18 mouse cellular contexts compared by ENCODE assay signal in the genomic region with DNA sequence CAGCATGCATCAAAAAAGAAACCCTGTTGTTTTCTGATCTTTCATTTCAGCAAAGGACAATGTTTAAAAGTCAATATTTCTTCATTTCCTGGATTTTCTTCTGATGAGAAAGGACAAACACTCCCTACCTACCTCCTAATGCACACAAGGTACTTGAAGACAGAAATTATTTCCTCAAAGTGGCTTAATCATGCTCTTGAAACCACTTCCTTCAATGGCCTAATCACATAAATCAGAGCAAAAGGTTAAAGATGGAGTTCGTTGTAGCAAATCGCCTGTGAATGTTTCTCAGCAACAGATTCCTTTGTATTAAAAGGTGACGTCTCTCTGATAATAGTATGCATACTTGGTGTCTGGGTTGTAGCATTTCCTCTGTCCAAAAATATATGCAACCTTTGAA.
"Had no signal": no experiment of that assay in that cellular context is flagged by ENCODE, and none has a peak within 500 bp of the region (broad histone marks: within the 10 kb centered on the region; RNA-seq: fewer than 3 reads in every experiment).

No protein-coding gene starts in this region.

- DNase-seq: lung, postnatal 4 days; midbrain, embryonic 14.5 days; retina, postnatal 1 day; right cerebral cortex, adult 18-20 months; right cerebral cortex, postnatal 25 days; right cerebral cortex, postnatal 4 days; spleen, adult 18-20 months; thymus, adult 18-20 months; thymus, postnatal 14 days; thymus, postnatal 36 days had no signal

- H3K9me3 ChIP-seq: lung, embryonic 15.5 days had no signal

- H3K36me3 ChIP-seq: liver, embryonic 12.5 days; lung, embryonic 15.5 days; midbrain, embryonic 10.5 days; neural tube, embryonic 13.5 days; neural tube, embryonic 15.5 days had no signal

- H3K27ac ChIP-seq: liver, embryonic 12.5 days; liver, embryonic 14.5 days; lung, embryonic 15.5 days; midbrain, embryonic 10.5 days; neural tube, embryonic 13.5 days; neural tube, embryonic 15.5 days had no signal

- H3K9ac ChIP-seq: liver, embryonic 12.5 days; liver, embryonic 14.5 days; lung, embryonic 15.5 days; neural tube, embryonic 13.5 days; neural tube, embryonic 15.5 days had no signal

- H3K4me2 ChIP-seq: liver, embryonic 12.5 days; lung, embryonic 15.5 days; neural tube, embryonic 13.5 days; neural tube, embryonic 15.5 days had no signal

- H3K27me3 ChIP-seq: liver, embryonic 12.5 days; lung, embryonic 15.5 days; neural tube, embryonic 13.5 days; neural tube, embryonic 15.5 days had no signal

- H3K4me3 ChIP-seq: liver, embryonic 12.5 days; lung, embryonic 15.5 days; midbrain, embryonic 10.5 days; myocyte; neural tube, embryonic 13.5 days; neural tube, embryonic 15.5 days had no signal

- ATAC-seq: liver, embryonic 12.5 days; midbrain, embryonic 16.5 days had no signal

- H3K4me1 ChIP-seq: liver, embryonic 12.5 days; lung, embryonic 15.5 days; midbrain, embryonic 10.5 days; neural tube, embryonic 13.5 days; neural tube, embryonic 15.5 days had no signal
